ENCODE assay signal across 12 mouse cellular contexts in the genomic region with DNA sequence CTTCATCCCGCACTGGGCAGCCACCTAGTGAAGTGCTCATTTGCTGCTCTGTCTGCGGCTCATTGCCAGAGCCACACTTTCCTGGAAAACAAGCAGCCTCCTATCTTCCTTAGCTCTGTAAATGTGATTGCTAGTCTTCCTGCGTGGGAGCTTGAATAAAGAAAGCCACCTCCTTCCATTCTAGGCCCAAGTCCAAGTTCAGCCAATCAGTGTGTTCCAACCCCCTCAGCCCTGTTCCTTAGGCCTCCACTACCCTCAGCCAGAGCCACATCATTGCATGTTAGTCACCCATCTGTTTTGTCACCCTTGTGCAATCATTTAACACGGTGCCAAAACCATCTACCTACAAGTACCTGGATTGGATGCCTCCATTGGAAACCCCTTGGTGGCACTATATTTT.
DNase-seq lines count a peak whose midpoint lies in the region; ATAC-seq and TF ChIP-seq lines count a peak whose summit lies in the region.
"Had no signal": no experiment of that assay in that cellular context is flagged by ENCODE, and none has a peak within 500 bp of the region (broad histone marks: within the 10 kb centered on the region; RNA-seq: fewer than 3 reads in every experiment).

No protein-coding gene starts in this region.

- DNase-seq in frontal cortex, adult 2 months (ENCODE audit: extremely low spot score in 1 of 2, low spot score in 1 of 2): peak; percentile 57 to 72
- DNase-seq in frontal cortex, postnatal 14 days (ENCODE audit: low spot score in 2 of 2): no peak
- no peak for DNase-seq in liver, postnatal 0 days
- no peak for DNase-seq in liver, embryonic 11.5 days (ENCODE audit: low spot score)
- DNase-seq in brain, adult 2 months (ENCODE audit: low read depth, low spot score): peak; percentile 81
- peak; percentile 49 to 59 for DNase-seq in right cerebral cortex, postnatal 10 days (ENCODE audit: low spot score in 2 of 2)
- DNase-seq in layer of hippocampus, adult 2 months (ENCODE audit: low spot score in 2 of 2): no peak

- no peak overlapping the region for H3K4me2 ChIP-seq in liver, postnatal 0 days (ENCODE audit: low read depth, low read length)
- no peak overlapping the region for H3K4me2 ChIP-seq in liver, embryonic 11.5 days
- H3K4me2 ChIP-seq: liver, embryonic 15.5 days had no signal

- WGBS in liver, postnatal 0 days (ENCODE audit: insufficient replicate concordance): 63% methylated on average over 4 of the region's 4 CpGs
- WGBS in liver, embryonic 11.5 days: 72% methylated on average over 4 of the region's 4 CpGs

- peak; percentile 43; the same call in 1 of the 2 replicates for ATAC-seq in liver, postnatal 0 days
- no peak for ATAC-seq in liver, embryonic 11.5 days (replicated peaks; ENCODE audit: low FRiP score)
- no peak for ATAC-seq in activated CD4-positive, CD25-positive, alpha-beta regulatory T cell, adult 4 months
- ATAC-seq: intestine, postnatal 0 days had no signal

- peaks cover 12% of the 10 kb centered on the region for H3K4me1 ChIP-seq in liver, postnatal 0 days (ENCODE audit: insufficient read depth)
- H3K4me1 ChIP-seq in liver, embryonic 11.5 days (replicated peaks; ENCODE audit: control insufficient read depth, insufficient read depth, low read length): no peaks in the 10 kb centered on the region; the same call in 1 of the 2 replicates

- H3K4me3 ChIP-seq in liver, postnatal 0 days (ENCODE audit: low read depth, low read length): no peak overlapping the region
- no peak overlapping the region for H3K4me3 ChIP-seq in liver, embryonic 11.5 days (ENCODE audit: low read depth, low read length)
- no peak overlapping the region for H3K4me3 ChIP-seq in layer of hippocampus, adult 2 months
- H3K4me3 ChIP-seq: erythroblast, embryonic 14.5 days; limb, embryonic 10.5 days; liver, embryonic 15.5 days had no signal

- no peaks in the 10 kb centered on the region for H3K27me3 ChIP-seq in liver, postnatal 0 days (ENCODE audit: insufficient read depth, low read length)
- no peaks in the 10 kb centered on the region for H3K27me3 ChIP-seq in liver, embryonic 11.5 days (replicated peaks; ENCODE audit: control insufficient read depth, insufficient read depth, low read length)
- H3K27me3 ChIP-seq: liver, embryonic 15.5 days had no signal

- no peak overlapping the region; the same call in 1 of the 2 replicates for H3K27ac ChIP-seq in liver, postnatal 0 days (ENCODE audit: low read depth)
- no peak overlapping the region for H3K27ac ChIP-seq in liver, embryonic 11.5 days (ENCODE audit: low read depth, low read length)
- H3K27ac ChIP-seq in layer of hippocampus, adult 2 months: no peak overlapping the region
- H3K27ac ChIP-seq: limb, embryonic 10.5 days; liver, embryonic 15.5 days had no signal

- TF ChIP-seq CTCF in liver, postnatal 0 days (IDR thresholded peaks at IDR 0.05; ENCODE audit: low read depth): no peak
- TF ChIP-seq CTCF in layer of hippocampus, adult 2 months (conservative IDR thresholded peaks at IDR 0.05): no peak

- no peaks in the 10 kb centered on the region for H3K9me3 ChIP-seq in liver, postnatal 0 days (ENCODE audit: low read length)
- no peaks in the 10 kb centered on the region for H3K9me3 ChIP-seq in liver, embryonic 11.5 days (ENCODE audit: control insufficient read depth, low read length)
- H3K9me3 ChIP-seq: limb, embryonic 10.5 days; liver, embryonic 15.5 days had no signal

- H3K9ac ChIP-seq in liver, postnatal 0 days (replicated peaks): no peak overlapping the region
- no peak overlapping the region for H3K9ac ChIP-seq in liver, embryonic 11.5 days (ENCODE audit: low read depth, low read length)
- H3K9ac ChIP-seq: liver, embryonic 15.5 days had no signal

- H3K36me3 ChIP-seq in liver, postnatal 0 days (replicated peaks; ENCODE audit: insufficient read depth, low read length): no peaks in the 10 kb centered on the region
- no peaks in the 10 kb centered on the region for H3K36me3 ChIP-seq in liver, embryonic 11.5 days (ENCODE audit: control insufficient read depth, insufficient read depth, low read length)
- H3K36me3 ChIP-seq: limb, embryonic 10.5 days; liver, embryonic 15.5 days had no signal

- TF ChIP-seq EP300 in liver, postnatal 0 days (IDR thresholded peaks at IDR 0.05; ENCODE audit: low read depth): no peak

Comparison
In these comparisons a context has a peak if more than half of its experiments do, and no peak if none do; other contexts are left out.
1. DNase-seq: peak in frontal cortex, adult 2 months (2 of 2), brain, adult 2 months (single experiment) and right cerebral cortex, postnatal 10 days (2 of 2); none in frontal cortex, postnatal 14 days (0 of 2), liver, postnatal 0 days (single experiment), liver, embryonic 11.5 days (single experiment) and layer of hippocampus, adult 2 months (0 of 2).